Mouse (Mus musculus) lung, postnatal 0 days (tissue): ENCODE data around the gene Calcoco2.

Experiments used
- CTCF ChIP-seq: IDR thresholded peaks from 2 replicates; pipeline ENCODE4 v1.5.1; 2016; ENCODE audit warnings: antibody characterized with exemption, mild to moderate bottlenecking
- EP300 ChIP-seq: IDR thresholded peaks from 2 replicates; pipeline ENCODE4 v1.6.1; 2016; ENCODE audit warnings: antibody characterized with exemption, mild to moderate bottlenecking, control low read depth

- TF ChIP-seq EP300, result no peak
- no peak for TF ChIP-seq CTCF
Measured at GRCm38 (mm10) chr11:96143766-96144165, 32.0 kb upstream of the Calcoco2 start.
